Mouse (Mus musculus) MEL (cell line): ENCODE measurements around the gene Iqschfp. TPM values are rescaled to one million over a fixed set of nuclear protein-coding genes. Genes with fewer than 3 reads are reported as not detected.

Source experiments
- DNase-seq: peaks from one replicate; pipeline ENCODE4 v3.0.0; 2011; ENCODE audit warnings: low read depth, low spot score
- H3K27ac ChIP-seq: 2 replicates; pipeline ENCODE4 v1.5.1; 2012; ENCODE audit warnings: low read depth, mild to moderate bottlenecking, control low read depth, low read length, moderate library complexity; ENCODE audit not compliant: control insufficient read depth
- H3K27me3 ChIP-seq, 2 experiments: fragments of 150-350 bp in 1 of 2; sonication (generic) in 1 of 2; 2 replicates each; pipeline ENCODE4 v1.6.1; 2012; ENCODE audit warnings: low read length in 2 of 2, mild to moderate bottlenecking in 2 of 2, improper control_type of control experiment in 1 of 2, moderate library complexity in 1 of 2; ENCODE audit not compliant: insufficient read depth in 2 of 2, control insufficient read depth in 1 of 2
- H3K36me3 ChIP-seq, 2 experiments: 2 replicates each; pipeline ENCODE4 v1.6.1; 2012 to 2014; ENCODE audit warnings: low read length in 2 of 2, improper control_type of control experiment in 1 of 2, inconsistent platforms in 1 of 2, mild to moderate bottlenecking in 1 of 2; ENCODE audit not compliant: insufficient read depth in 2 of 2, control insufficient read depth in 1 of 2
- H3K4me1 ChIP-seq, 2 experiments: fragments of 150-350 bp in 1 of 2; sonication (generic) in 1 of 2; 2 replicates each; pipeline ENCODE4 v1.6.1; 2012; ENCODE audit warnings: low read length in 2 of 2, improper control_type of control experiment in 1 of 2, mild to moderate bottlenecking in 1 of 2; ENCODE audit not compliant: insufficient read depth in 2 of 2, control insufficient read depth in 1 of 2
- H3K4me3 ChIP-seq, 2 experiments: fragments of 150-350 bp in 1 of 2; sonication (generic) in 1 of 2; 2 replicates each; pipeline ENCODE4 v1.5.1; 2012; ENCODE audit warnings: low read depth in 2 of 2, low read length in 2 of 2, mild to moderate bottlenecking in 2 of 2, moderate library complexity in 2 of 2, control low read depth in 1 of 2, improper control_type of control experiment in 1 of 2; ENCODE audit not compliant: control insufficient read depth in 1 of 2, insufficient read depth in 1 of 2
- H3K79me2 ChIP-seq: 2 replicates; pipeline ENCODE4 v1.6.1; 2012; ENCODE audit warnings: mild to moderate bottlenecking, low read length, moderate library complexity; ENCODE audit not compliant: control insufficient read depth, poor library complexity, insufficient read depth
- H3K9ac ChIP-seq: 2 replicates; pipeline ENCODE4 v1.6.1; 2012; ENCODE audit warnings: low read depth, mild to moderate bottlenecking, control low read depth, low read length, moderate library complexity; ENCODE audit not compliant: control insufficient read depth, poor library complexity, severe bottlenecking
- H3K9me3 ChIP-seq: fragments of 150-350 bp; sonication (generic); replicated peaks from 2 replicates; pipeline ENCODE4 v1.6.1; 2012; ENCODE audit warnings: mild to moderate bottlenecking, low read length, improper control_type of control experiment, moderate library complexity; ENCODE audit not compliant: insufficient read depth
- CTCF ChIP-seq, 3 experiments: IDR thresholded peaks in 2 of 3; conservative IDR thresholded peaks in 1 of 3; 2 replicates each; pipeline ENCODE4 v1.5.1; 2011 to 2012; ENCODE audit warnings: low read length in 3 of 3, low read depth in 2 of 3, mild to moderate bottlenecking in 2 of 3, improper control_type of control experiment in 1 of 3, inconsistent platforms in 1 of 3, mixed read lengths in 1 of 3, moderate library complexity in 1 of 3; ENCODE audit not compliant: control insufficient read depth in 1 of 3, insufficient read depth in 1 of 3, poor library complexity in 1 of 3, severe bottlenecking in 1 of 3
- EP300 ChIP-seq, 2 experiments: IDR thresholded peaks; 2 replicates each; pipeline ENCODE4 v1.6.1; 2011; ENCODE audit warnings: improper control_type of control experiment in 2 of 2, low read length in 2 of 2, low read depth in 1 of 2, mild to moderate bottlenecking in 1 of 2
- MAFK ChIP-seq: IDR thresholded peaks from 2 replicates; pipeline ENCODE4 v1.6.1; 2011; ENCODE audit warnings: low read depth, mild to moderate bottlenecking, low read length, improper control_type of control experiment, borderline replicate concordance
- MAX ChIP-seq: IDR thresholded peaks from 2 replicates; pipeline ENCODE4 v1.6.1; 2011; ENCODE audit warnings: low read length, improper control_type of control experiment
- MEF2A ChIP-seq: IDR thresholded peaks from 2 replicates; pipeline ENCODE4 v1.6.1; 2014; ENCODE audit warnings: low read depth, mild to moderate bottlenecking, inconsistent platforms, low read length, improper control_type of control experiment; ENCODE audit not compliant: poor library complexity, insufficient replicate concordance, severe bottlenecking; ENCODE audit errors: extremely low read depth
- MXI1 ChIP-seq: IDR thresholded peaks from 2 replicates; pipeline ENCODE4 v1.6.1; 2011; ENCODE audit warnings: mild to moderate bottlenecking, low read depth, low read length, improper control_type of control experiment
- NRF1 ChIP-seq: IDR thresholded peaks from 2 replicates; pipeline ENCODE4 v1.6.1; 2014; ENCODE audit warnings: low read depth, mild to moderate bottlenecking, inconsistent platforms, low read length, improper control_type of control experiment, moderate library complexity; ENCODE audit not compliant: poor library complexity, insufficient read depth, severe bottlenecking
- polyA plus RNA-seq, 2 experiments: library from polyadenylated mRNA; stranded (reverse) in 1 of 2; unstranded in 1 of 2; fragments of >175 nt in 1 of 2; fragments of >200 nt in 1 of 2; gene quantifications; 2 replicates each; pipeline versions ENCODE4 v1.2.1 to v1.2.4; 2012; ENCODE audit warnings: low replicate concordance in 2 of 2, low read depth in 1 of 2; ENCODE audit not compliant: insufficient read length in 2 of 2, insufficient read depth in 1 of 2, missing spikeins in 1 of 2
- total RNA-seq: library from RNA; depleted of rRNA; stranded (reverse); fragments of 300-350 nt; gene quantifications from 2 replicates; pipeline ENCODE4 v1.2.3, GENCODE M21; 2012

Iqschfp gene
- total and polyA plus RNA-seq, 3 experiments = not detected

DNA sequence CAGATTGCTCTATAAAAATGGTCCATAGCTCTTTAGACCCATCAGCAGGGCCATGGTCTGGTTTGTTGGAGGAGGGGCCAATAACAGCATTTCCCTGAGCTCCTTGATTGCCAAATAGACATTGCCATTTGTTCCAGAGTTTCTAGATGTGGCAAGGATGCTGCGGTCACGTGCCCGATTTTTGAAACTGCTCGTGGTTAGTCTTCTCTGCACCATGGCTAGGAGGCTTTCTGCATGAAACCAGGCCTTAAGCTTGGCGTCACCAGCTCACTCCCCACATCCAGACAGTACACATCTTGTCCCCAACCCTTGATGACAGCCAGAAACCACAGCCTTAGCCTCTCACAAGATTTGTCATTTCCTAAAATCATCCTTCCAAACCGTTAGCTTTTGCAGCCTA, 732.4 kb downstream of the Iqschfp start (continued):
- no peak for TF ChIP-seq EP300 (IDR thresholded peaks at IDR 0.05; ENCODE audit: low read depth in 1 of 2, low read length in 2 of 2)
- TF ChIP-seq, all 39 proteins: peak for 0

- Histone ChIP-seq H3K36me3 (peaks cover 0 to 2% of the 10 kb centered on the region in 2 experiments; a peak in 1 of 4 replicates), H3K27me3 (no peaks in the 10 kb centered on the region), H3K27ac (no peak overlapping the region), H3K9ac (no peak overlapping the region), H3K9me3 (no peaks in the 10 kb centered on the region), H3K79me2 (no peaks in the 10 kb centered on the region), H3K4me3 (no peak overlapping the region), H3K4me1 (peaks cover 0 to 4% of the 10 kb centered on the region in 2 experiments; a peak in 1 of 4 replicates)
- DNase-seq = no peak
- no peak for TF ChIP-seq NRF1
Observed at GRCm38 (mm10) chr3:68630261-68630660, 738.2 kb downstream of the Iqschfp start.

- Histone ChIP-seq H3K4me3 (no peak overlapping the region), H3K27me3 (no peaks in the 10 kb centered on the region)
Observed at GRCm38 (mm10) chr3:68630821-68631220, 738.8 kb downstream of the Iqschfp start.

DNA sequence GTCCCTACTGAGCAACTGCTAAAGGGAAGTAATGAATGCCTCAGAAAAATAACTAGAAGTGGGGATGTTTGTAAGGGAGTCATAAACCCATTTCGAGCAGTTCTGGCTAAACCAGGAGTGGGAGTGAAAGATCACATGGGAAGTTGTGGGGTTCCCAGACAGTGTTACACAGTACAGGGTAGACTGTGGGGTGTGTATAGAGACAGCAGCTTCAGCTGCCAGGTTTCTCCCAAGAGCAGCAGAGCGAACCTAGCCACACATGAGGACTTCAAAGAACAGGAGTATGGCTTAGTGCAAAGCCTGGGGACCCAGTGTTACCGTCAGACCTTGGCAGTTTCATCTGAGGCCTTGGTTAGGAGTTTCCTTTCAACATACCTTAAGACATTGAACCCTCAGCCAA, 740.7 kb downstream of the Iqschfp start:
- no peak for TF ChIP-seq MXI1
- TF ChIP-seq MAFK = no peak
- no peak for TF ChIP-seq MEF2A
- no peak for TF ChIP-seq CTCF (IDR thresholded peaks at IDR 0.05 in 2 of 3, conservative IDR thresholded peaks at IDR 0.05 in 1 of 3; ENCODE audit: control insufficient read depth in 1 of 3, insufficient read depth in 1 of 3, low read depth in 2 of 3, low read length in 3 of 3, poor library complexity in 1 of 3, severe bottlenecking in 1 of 3)
- H3K79me2 ChIP-seq = no peaks in the 10 kb centered on the region
- H3K4me3 ChIP-seq = no peak overlapping the region
- peaks cover 0 to 3% of the 10 kb centered on the region in 2 experiments; a peak in 2 of 4 replicates for H3K27me3 ChIP-seq
- H3K27ac ChIP-seq = no peak overlapping the region
- H3K4me1 ChIP-seq = peaks cover 0 to 4% of the 10 kb centered on the region in 2 experiments; a peak in 1 of 4 replicates
- peaks cover 0 to 2% of the 10 kb centered on the region in 2 experiments; a peak in 1 of 4 replicates for H3K36me3 ChIP-seq
- H3K9ac ChIP-seq = no peak overlapping the region
- H3K9me3 ChIP-seq = no peaks in the 10 kb centered on the region
- no peak for DNase-seq

More at GRCm38 (mm10) chr3:68630821-68631220, 738.8 kb downstream of the Iqschfp start:
- DNase-seq = no peak
- Histone ChIP-seq H3K79me2 (no peaks in the 10 kb centered on the region), H3K36me3 (peaks cover 0 to 2% of the 10 kb centered on the region in 2 experiments; a peak in 1 of 4 replicates), H3K9me3 (no peaks in the 10 kb centered on the region), H3K9ac (no peak overlapping the region), H3K27ac (no peak overlapping the region), H3K4me1 (peaks cover 0 to 4% of the 10 kb centered on the region in 2 experiments; a peak in 1 of 4 replicates)
- TF ChIP-seq MEF2A = no peak
- no peak for TF ChIP-seq MAX
- TF ChIP-seq EP300 (IDR thresholded peaks at IDR 0.05; ENCODE audit: low read depth in 1 of 2, low read length in 2 of 2) = no peak
